Mouse (Mus musculus) liver, embryonic 14.5 days (tissue): Measurements from ENCODE around the gene Apobec2.

Experiments
- CTCF ChIP-seq: IDR thresholded peaks from 2 replicates; pipeline ENCODE4 v1.5.1; 2016; ENCODE audit warnings: antibody characterized with exemption, low read depth, control low read depth
- EP300 ChIP-seq: IDR thresholded peaks from 2 replicates; pipeline ENCODE4 v1.6.1; 2016; ENCODE audit warnings: antibody characterized with exemption, low read depth

DNA sequence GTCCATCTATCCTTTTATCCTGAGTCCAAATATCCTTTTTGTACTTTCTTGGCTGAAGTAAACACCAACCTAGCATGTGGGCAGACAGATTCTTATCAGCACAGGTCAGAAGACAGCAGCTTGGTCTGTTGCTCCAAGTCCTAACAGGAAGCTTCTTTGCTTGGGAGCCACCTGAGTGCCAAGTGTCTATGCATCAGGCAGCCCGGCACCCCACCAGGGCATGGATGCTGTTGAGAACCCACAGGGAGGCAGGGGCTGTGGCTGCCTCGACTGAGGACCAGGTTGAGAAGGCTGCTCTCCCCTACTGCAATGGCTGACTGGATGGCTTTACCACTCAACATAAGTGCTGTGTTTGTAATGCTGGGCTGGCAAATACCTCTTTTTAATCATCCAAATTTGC, 44.1 kb downstream of the Apobec2 start:
- TF ChIP-seq CTCF (no peak), EP300 (no peak)
